In genomic region chr3:37616586-37617547, GRCm38 (mm10) we compare ENCODE assay signal across 11 mouse cellular contexts. TPM values are rescaled to one million over a fixed set of nuclear protein-coding genes. Genes with fewer than 3 reads are reported as not detected.
DNase-seq lines count a peak whose midpoint lies in the region; ATAC-seq and TF ChIP-seq lines count a peak whose summit lies in the region.
"Had no signal": no experiment of that assay in that cellular context is flagged by ENCODE, and none has a peak within 500 bp of the region (broad histone marks: within the 10 kb centered on the region; RNA-seq: fewer than 3 reads in every experiment).

No protein-coding gene starts in this region.

- no peaks in the 10 kb centered on the region for H3K9me3 ChIP-seq in limb, embryonic 15.5 days
- H3K9me3 ChIP-seq in midbrain, embryonic 14.5 days (ENCODE audit: control insufficient read depth, low read length) = no peaks in the 10 kb centered on the region
- H3K9me3 ChIP-seq: hindbrain, embryonic 15.5 days; lung, embryonic 15.5 days had no signal

- no peak overlapping the region for H3K9ac ChIP-seq in limb, embryonic 15.5 days
- H3K9ac ChIP-seq in midbrain, embryonic 14.5 days (replicated peaks; ENCODE audit: low read length) = no peak overlapping the region
- H3K9ac ChIP-seq: hindbrain, embryonic 15.5 days; lung, embryonic 15.5 days had no signal

- TF ChIP-seq POLR2A in bone marrow, adult 2 months (IDR thresholded peaks at IDR 0.05; ENCODE audit: borderline replicate concordance, control insufficient read depth, low read depth, low read length) = no peak

- ATAC-seq in limb, embryonic 15.5 days (ENCODE audit: insufficient number of reproducible peaks, low FRiP score, low TSS enrichment, low read depth) = no peak
- ATAC-seq in midbrain, embryonic 14.5 days (ENCODE audit: low FRiP score, low TSS enrichment) = no peak
- ATAC-seq in cerebellum, adult (ENCODE audit: insufficient number of reproducible peaks, low FRiP score, low TSS enrichment) = no peak

- H3K4me1 ChIP-seq in bone marrow, adult 2 months (ENCODE audit: control insufficient read depth, insufficient read depth, low read length) = peaks cover 1% of the 10 kb centered on the region
- peaks cover 9% of the 10 kb centered on the region; the same call in 1 of the 2 replicates for H3K4me1 ChIP-seq in limb, embryonic 15.5 days
- no peaks in the 10 kb centered on the region for H3K4me1 ChIP-seq in midbrain, embryonic 14.5 days (ENCODE audit: control insufficient read depth, insufficient read depth, low read length)
- H3K4me1 ChIP-seq: hindbrain, embryonic 15.5 days; lung, embryonic 15.5 days had no signal

- peak; percentile 39 for DNase-seq in embryo, embryonic 10.5 days (ENCODE audit: low spot score)
- DNase-seq in embryo, embryonic 9.5 days (ENCODE audit: extremely low spot score) = no peak
- peak; percentile 45 for DNase-seq in forelimb bud, embryonic 11.5 days (ENCODE audit: low read depth, low spot score)
- DNase-seq in midbrain, embryonic 14.5 days = no peak
- DNase-seq in urinary bladder, postnatal 4 days (ENCODE audit: low spot score in 2 of 2) = no peak
- DNase-seq: thymus, postnatal 25 days had no signal

- H3K27me3 ChIP-seq in limb, embryonic 15.5 days = no peaks in the 10 kb centered on the region
- no peaks in the 10 kb centered on the region for H3K27me3 ChIP-seq in midbrain, embryonic 14.5 days (ENCODE audit: control insufficient read depth, insufficient read depth, low read length)
- H3K27me3 ChIP-seq: hindbrain, embryonic 15.5 days; lung, embryonic 15.5 days had no signal

- H3K4me2 ChIP-seq in limb, embryonic 15.5 days = no peak overlapping the region
- H3K4me2 ChIP-seq in midbrain, embryonic 14.5 days (ENCODE audit: low read length) = no peak overlapping the region
- H3K4me2 ChIP-seq: hindbrain, embryonic 15.5 days; lung, embryonic 15.5 days had no signal

- no peak for TF ChIP-seq CTCF in bone marrow, adult 2 months (IDR thresholded peaks at IDR 0.05; ENCODE audit: control insufficient read depth, insufficient read depth, low read length)

- no peaks in the 10 kb centered on the region for H3K36me3 ChIP-seq in limb, embryonic 15.5 days
- no peaks in the 10 kb centered on the region for H3K36me3 ChIP-seq in midbrain, embryonic 14.5 days (ENCODE audit: control insufficient read depth, insufficient read depth, low read length)
- H3K36me3 ChIP-seq: hindbrain, embryonic 15.5 days; lung, embryonic 15.5 days had no signal

- 19% methylated on average over 21 of the region's 21 CpGs for WGBS in bone marrow, adult 2 months
- 41% methylated on average over 21 of the region's 21 CpGs for WGBS in limb, embryonic 15.5 days
- WGBS in midbrain, embryonic 14.5 days = 68% methylated on average over 21 of the region's 21 CpGs

- peak overlapping the region; percentile 59 for H3K4me3 ChIP-seq in bone marrow, adult 2 months (replicated peaks; ENCODE audit: control insufficient read depth, low read depth, low read length)
- no peak overlapping the region for H3K4me3 ChIP-seq in limb, embryonic 15.5 days
- H3K4me3 ChIP-seq in midbrain, embryonic 14.5 days (replicated peaks; ENCODE audit: low read depth, low read length) = no peak overlapping the region
- H3K4me3 ChIP-seq: hindbrain, embryonic 15.5 days; lung, embryonic 15.5 days had no signal

- H3K27ac ChIP-seq in bone marrow, adult 2 months (ENCODE audit: control insufficient read depth, insufficient read depth, low read depth, low read length, poor library complexity) = 0 out of 2 replicates have a peak overlapping the region, but pooled peaks have one; percentile 15
- H3K27ac ChIP-seq in limb, embryonic 15.5 days = 0 out of 2 replicates have a peak overlapping the region, but pooled peaks have one; percentile 18
- H3K27ac ChIP-seq in midbrain, embryonic 14.5 days (replicated peaks; ENCODE audit: low read depth, low read length) = no peak overlapping the region
- H3K27ac ChIP-seq: hindbrain, embryonic 15.5 days; lung, embryonic 15.5 days had no signal

RNA-seq across cellular contexts. Expression of gene Spry1, which starts 22.9 kb away (rescaled TPM):
- polyA plus RNA-seq in bone marrow, adult 2 months (2011; ENCODE audit: insufficient read depth, insufficient read length, low replicate concordance, missing spikeins) = 5.1 and 6.2 TPM in 2 replicates
- polyA plus RNA-seq in limb, embryonic 15.5 days (2015; fragmentation: Nextera tagmentation; extraction: Ambion mirVana) = 20.0 and 21.9 TPM in 2 replicates
- 7.1 and 7.2 TPM in 2 replicates for polyA plus RNA-seq in midbrain, embryonic 14.5 days (2014; fragmentation: Nextera tagmentation; extraction: Ambion mirVana)

Comparison
In these comparisons a context has a peak if more than half of its experiments do, and no peak if none do; other contexts are left out.
1. DNase-seq: peak in embryo, embryonic 10.5 days (single experiment) and forelimb bud, embryonic 11.5 days (single experiment); none in embryo, embryonic 9.5 days (single experiment), midbrain, embryonic 14.5 days (single experiment) and urinary bladder, postnatal 4 days (0 of 2).